Mouse (Mus musculus) brain, embryonic 14.5 days (tissue): ENCODE measurements at regions not wholly inside any gene's neighbourhood (a gene's known extent, or its start where the extent isn't known, plus 50 kb on each side); places are given as distances from the start of the nearest gene placed in this dataset.

ENCODE experiments used
- DNase-seq: peaks from one replicate; pipeline ENCODE4 v3.0.0-alpha.2; 2011; ENCODE audit warnings: low read depth
- CTCF ChIP-seq: fragments of 200-500 bp; IDR thresholded peaks from 2 replicates; pipeline ENCODE4 v1.5.1; 2012; ENCODE audit warnings: inconsistent platforms, mild to moderate bottlenecking, moderate library complexity, borderline replicate concordance; ENCODE audit not compliant: insufficient read depth, insufficient read length; ENCODE audit errors: extremely low read depth
- POLR2A ChIP-seq: fragments of 200-500 bp; IDR thresholded peaks from 2 replicates; pipeline ENCODE4 v1.6.1; 2012; ENCODE audit warnings: mild to moderate bottlenecking, inconsistent platforms, borderline replicate concordance; ENCODE audit not compliant: poor library complexity, insufficient read depth, insufficient read length, severe bottlenecking; ENCODE audit errors: extremely low read depth

DNA sequence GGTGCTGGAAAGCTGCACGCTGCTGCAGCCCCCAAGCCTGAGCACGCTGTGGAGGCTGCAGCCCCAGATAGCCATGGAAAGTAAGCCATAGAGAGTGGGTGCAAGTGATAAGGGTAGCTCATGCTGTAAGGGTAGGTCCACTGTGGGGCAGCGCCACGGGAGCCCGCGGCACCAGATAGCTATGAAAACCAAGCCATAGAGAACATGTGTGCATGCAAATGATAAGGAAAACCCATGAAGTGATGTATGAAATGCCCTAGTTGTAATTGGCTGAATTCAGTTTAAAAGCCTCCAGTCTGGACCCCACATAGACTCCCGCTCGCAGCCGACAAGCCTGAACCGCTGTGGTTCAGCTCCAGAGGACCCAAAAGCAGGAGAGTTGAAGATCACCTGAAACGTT, 58.8 kb upstream of the L3mbtl3 start:
- DNase-seq = no peak
- no peak for TF ChIP-seq POLR2A
- no peak for TF ChIP-seq CTCF

DNA sequence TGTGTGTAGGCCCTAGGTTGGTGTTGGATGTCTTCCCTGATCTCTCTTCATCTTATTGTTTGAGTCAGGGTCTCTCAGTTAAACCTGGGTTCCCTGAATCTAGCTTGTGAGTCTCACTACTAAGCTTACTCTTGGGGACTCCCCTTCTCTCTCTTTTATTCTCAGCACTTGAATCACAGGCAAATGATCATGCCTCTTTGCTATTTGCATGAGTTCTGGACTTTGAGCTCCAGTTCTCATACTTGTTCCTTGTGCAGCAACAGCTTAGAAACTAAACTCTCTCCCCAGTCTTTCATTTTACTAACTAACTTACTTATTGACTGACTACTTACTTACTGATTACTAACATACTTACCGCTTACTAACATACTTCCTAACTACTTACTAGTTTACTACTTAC, 64.9 kb upstream of the L3mbtl3 start:
- DNase-seq = no peak
- no peak for TF ChIP-seq CTCF
- no peak for TF ChIP-seq POLR2A

DNA sequence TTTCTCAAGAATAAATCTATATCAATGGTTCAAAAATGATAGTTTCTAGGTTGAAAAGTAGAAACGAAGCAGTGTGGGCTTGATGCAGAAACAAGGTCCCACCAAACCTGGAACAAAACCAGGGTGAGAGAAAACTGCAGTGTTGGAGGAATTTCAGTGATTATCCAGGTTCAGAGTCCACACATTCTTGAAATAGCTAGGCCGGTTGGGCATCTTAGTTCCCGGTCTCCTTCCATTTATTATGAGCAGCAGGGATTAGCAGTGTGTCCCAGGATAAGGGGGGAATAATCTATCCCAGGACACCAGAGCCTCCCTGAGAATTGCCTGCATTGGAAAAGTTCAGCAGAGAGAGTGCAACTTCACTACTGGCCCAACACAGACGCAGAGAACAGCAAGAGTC, 108.5 kb upstream of the L3mbtl3 start:
- TF ChIP-seq POLR2A (no peak), CTCF (no peak)
- DNase-seq = no peak

DNA sequence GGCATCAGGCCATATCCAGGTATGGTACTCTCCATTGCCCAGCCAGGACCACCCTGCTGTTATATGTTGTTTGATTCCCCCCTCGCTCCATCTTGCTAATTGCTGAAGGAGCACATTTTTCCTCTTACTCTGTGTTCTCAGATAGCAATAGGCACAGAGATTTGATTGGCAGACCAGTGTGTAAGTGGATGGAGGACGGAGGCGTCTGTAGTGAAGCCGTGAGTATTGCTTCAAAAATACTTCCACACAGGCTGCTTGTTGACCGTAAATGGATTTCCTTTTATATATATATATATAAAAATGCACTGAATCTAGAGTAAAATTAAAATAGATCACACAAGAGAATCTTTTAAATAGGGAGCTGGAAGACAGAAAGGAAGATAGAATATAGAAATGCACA, 115.6 kb upstream of the L3mbtl3 start:
- no peak for DNase-seq
- TF ChIP-seq POLR2A = no peak
- TF ChIP-seq CTCF = no peak

DNA sequence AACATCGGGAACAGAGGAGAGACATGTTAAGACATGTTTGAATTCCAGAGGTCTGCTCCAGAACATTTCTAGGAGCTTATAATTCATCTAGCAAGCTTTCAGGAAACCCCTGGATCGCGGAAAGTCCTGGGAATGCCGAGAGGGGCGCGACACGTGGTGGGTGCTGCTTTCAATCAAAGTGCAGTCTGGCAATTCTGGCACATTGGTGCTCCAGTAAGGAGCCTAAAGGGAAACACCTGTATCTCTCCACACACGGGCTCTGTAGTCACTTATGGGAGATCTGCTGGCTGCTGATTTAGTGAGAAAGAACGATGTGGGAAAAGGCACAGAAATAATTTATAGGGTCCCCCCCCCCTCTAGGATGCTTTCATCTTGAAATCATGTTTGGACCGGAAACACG, 116.4 kb upstream of the L3mbtl3 start:
- no peak for DNase-seq
- TF ChIP-seq CTCF = no peak
- TF ChIP-seq POLR2A = no peak

DNA sequence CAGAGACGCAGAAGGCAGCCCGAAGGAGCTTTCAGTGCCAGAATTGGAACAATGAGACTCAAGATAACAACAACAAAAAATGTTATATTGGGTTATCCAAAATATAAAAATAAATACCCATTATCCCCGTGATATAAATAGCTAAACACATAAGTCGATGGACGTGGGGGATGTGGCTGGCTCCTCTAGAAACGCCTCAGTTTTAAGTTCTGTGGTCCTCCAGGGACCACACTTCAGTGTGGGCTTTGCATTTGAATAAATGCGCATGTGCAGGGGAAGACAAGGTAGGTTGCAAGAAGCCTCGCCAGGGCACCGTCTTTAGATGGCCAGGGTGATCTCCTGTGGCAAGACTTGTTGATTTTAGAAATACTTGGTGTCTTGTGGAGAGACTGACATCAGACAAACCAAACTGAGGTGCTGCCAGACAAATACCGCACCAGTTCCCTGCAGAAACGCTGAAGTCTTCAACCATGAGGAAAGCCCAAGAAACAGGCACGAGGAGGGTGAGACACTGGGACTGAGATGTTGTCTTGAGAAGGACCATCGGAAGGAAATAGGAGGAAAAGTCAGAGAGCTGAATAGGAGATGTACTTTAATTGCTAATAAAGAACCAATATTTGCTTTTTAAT, 117.2 kb upstream of the L3mbtl3 start:
- TF ChIP-seq POLR2A = no peak
- no peak for TF ChIP-seq CTCF
- DNase-seq = no peak

DNA sequence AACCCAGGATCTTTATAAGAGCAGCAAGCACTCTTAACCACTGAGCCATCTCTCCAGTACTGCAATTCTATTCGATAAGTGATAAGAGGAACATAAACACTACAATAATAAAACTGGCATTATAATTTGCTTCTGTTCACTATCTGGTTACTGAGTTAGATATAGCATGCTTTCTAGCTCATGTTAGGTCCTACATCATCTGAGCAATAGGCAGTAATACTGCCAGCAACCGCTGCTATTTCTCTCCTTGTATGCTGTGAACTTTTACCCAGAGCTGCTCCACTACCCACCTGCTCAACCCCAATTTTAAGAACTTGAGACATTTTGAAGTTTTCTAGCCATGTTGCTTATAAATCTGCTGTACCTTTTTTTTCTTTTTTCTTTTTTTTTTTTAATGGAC, 118.0 kb upstream of the L3mbtl3 start:
- DNase-seq = no peak

DNA sequence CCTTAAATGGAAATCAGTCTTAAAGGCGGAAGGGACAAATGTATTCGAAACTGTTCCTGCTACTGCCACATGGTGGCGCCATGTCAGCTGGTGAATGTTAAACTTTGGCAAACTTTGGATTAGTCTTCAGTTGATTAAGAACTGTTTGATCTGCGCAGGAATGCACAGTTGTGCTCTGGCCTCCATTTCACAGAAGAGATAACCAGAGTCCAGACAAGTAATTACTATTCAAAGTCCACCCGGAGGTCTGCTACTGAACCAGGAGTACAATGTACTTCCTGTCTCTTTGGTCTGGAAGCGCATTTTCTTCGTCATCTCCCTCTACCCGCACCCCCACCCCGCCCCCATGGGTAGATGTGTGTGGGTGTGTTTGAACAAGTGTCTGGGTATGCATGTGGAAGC, 118.6 kb upstream of the L3mbtl3 start:
- peak; percentile 65 for DNase-seq
- TF ChIP-seq CTCF = peak; percentile 68; the same call in 1 of the 2 replicates
- TF ChIP-seq POLR2A = no peak

More for the DNA sequence above, 118.0 kb upstream of the L3mbtl3 start:
- TF ChIP-seq POLR2A = no peak

DNA sequence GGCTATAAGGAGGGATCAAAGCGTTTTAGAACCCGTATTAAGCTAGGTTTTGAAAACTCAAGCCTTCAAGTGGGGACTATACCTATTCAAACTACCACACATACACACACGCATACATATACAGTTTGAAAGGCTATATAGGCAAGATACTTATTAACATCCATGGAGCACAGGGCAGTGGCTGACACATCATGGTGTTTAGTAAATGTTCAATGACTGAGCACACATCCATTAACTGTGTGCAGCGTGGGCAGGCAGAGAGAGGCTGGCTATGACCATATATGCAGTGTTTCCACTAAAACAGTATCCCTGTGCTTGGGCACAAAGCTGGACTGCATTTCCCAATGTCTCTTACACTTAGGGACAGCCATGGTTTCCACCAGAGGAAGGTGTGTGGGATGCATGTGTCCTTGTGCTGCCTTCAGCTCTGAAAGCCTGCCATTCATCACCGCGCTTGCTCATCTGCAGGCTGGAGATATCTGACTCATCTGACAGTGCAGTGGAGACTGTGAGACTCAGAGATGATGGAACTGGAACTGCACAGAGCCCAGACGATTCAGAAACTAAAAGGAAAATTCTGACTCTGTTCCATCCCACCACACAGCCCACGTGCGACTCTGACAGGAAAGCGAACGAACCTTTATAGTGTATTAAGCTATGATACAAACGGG, 124.6 kb upstream of the L3mbtl3 start:
- no peak for DNase-seq
- no peak for TF ChIP-seq POLR2A
- no peak for TF ChIP-seq CTCF

DNA sequence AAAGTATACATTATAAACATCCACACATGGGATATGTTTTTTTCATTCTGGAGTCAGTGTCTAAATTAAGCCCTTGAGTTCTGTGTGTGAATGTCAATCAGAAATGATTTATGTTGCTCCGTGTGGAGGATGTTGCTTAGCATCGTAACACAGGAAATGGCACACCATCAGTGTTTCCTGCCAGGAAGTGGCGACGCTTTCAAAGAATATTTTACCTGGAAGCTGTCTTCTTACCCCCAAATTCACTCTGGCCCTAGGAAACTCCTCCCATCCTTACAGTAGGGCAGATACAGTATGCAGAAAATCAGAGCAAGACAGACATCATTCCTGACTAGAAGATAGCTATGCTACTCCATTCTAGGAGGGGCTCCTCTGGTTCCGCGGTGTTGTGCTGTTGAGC, 145.1 kb upstream of the L3mbtl3 start:
- TF ChIP-seq CTCF (no peak), POLR2A (no peak)
- no peak for DNase-seq

DNA sequence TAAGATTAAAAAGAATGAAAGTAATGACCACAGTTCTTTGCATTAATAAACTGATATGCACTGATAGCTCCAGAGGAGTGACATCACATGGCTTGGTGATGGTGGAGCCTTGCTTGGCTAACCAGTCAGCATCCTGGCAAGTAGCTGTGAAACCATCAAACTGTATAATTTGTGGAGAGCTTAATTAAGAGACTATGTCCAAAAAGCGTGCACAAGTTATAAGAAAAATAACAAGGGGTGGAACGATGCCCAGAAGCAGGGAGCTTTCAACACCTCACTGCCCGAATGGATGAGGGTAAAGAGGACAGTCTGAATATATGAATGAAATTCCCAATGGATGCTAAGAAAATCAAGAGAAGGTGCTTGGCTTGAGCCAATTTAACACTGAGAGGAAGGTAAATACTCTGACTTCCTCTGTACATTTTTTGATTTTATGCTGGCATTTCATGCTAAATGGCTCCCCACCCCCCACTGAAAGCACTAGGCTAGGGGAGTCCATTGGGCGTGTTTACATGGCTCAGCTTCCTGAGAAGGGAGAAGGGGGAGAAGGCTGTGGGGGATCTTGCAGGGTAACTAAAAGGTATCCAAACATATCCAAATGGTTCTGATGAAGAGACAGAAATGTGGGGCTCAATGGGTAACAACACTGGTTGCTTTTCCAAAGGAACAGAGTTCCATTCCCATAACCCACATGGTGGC, 150.2 kb upstream of the L3mbtl3 start:
- TF ChIP-seq CTCF (no peak), POLR2A (no peak)
- peak; percentile 81 for DNase-seq

DNA sequence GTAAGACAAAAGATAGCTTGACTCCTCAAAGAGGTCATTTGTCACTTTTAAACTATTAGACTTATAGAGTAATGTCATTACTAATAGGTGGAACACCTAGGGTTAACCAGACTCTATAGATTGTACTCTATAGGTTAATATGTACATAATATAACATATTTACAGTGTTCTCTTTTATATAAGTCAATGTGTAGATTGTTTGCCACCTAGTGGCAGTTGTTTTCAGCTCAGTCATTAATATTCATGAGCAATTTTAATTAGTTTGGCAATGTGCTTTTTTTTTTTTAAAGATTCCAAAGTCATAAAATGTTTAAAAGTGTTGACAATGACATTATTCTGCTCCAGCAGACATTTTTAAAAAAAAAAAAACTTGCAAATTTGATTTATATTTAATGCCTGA, 164.4 kb upstream of the L3mbtl3 start:
- no peak for TF ChIP-seq CTCF
- no peak for TF ChIP-seq POLR2A
- DNase-seq = peak; percentile 47
